Mouse (Mus musculus): ENCODE measurements around the gene S100pbp.

- TF ChIP-seq CTCF (conservative IDR thresholded peaks at IDR 0.05; ENCODE audit: low read length) (no peak), POU5F1 (IDR thresholded peaks at IDR 0.05; ENCODE audit: borderline replicate concordance, low read length) (no peak), NANOG (IDR thresholded peaks at IDR 0.05; ENCODE audit: borderline replicate concordance, low read length) (no peak)
These were observed 15.1 kb upstream of the S100pbp start for GRCm38 (mm10) chr4:129204655-129205054.
